27 mouse cellular contexts compared by ENCODE assay signal in genomic region chr3:92579508-92579907, GRCm38 (mm10). TPM values are rescaled to one million over a fixed set of nuclear protein-coding genes. Genes with fewer than 3 reads are reported as not detected.
DNase-seq lines count a peak whose midpoint lies in the region; ATAC-seq and TF ChIP-seq lines count a peak whose summit lies in the region.
"Had no signal": no experiment of that assay in that cellular context is flagged by ENCODE, and none has a peak within 500 bp of the region (broad histone marks: within the 10 kb centered on the region; RNA-seq: fewer than 3 reads in every experiment).

No protein-coding gene starts in this region.

- no peaks in the 10 kb centered on the region for H3K9me3 ChIP-seq in stomach, embryonic 14.5 days (ENCODE audit: control insufficient read depth, low read depth, low read length)
- no peaks in the 10 kb centered on the region for H3K9me3 ChIP-seq in stomach, postnatal 0 days (ENCODE audit: control insufficient read depth, low read length)
- H3K9me3 ChIP-seq in forebrain, embryonic 10.5 days, result no peaks in the 10 kb centered on the region
- H3K9me3 ChIP-seq in forebrain, embryonic 15.5 days, result no peaks in the 10 kb centered on the region
- H3K9me3 ChIP-seq: hindbrain, embryonic 12.5 days; hindbrain, embryonic 15.5 days had no signal

- H3K4me1 ChIP-seq in stomach, embryonic 14.5 days (ENCODE audit: control insufficient read depth, insufficient read depth, low read length), result no peaks in the 10 kb centered on the region
- no peaks in the 10 kb centered on the region for H3K4me1 ChIP-seq in stomach, postnatal 0 days (replicated peaks; ENCODE audit: control insufficient read depth, insufficient read depth)
- peaks cover 23% of the 10 kb centered on the region for H3K4me1 ChIP-seq in forebrain, embryonic 10.5 days
- H3K4me1 ChIP-seq in forebrain, embryonic 15.5 days, result no peaks in the 10 kb centered on the region
- H3K4me1 ChIP-seq: hindbrain, embryonic 12.5 days; hindbrain, embryonic 15.5 days had no signal

- H3K27ac ChIP-seq in stomach, embryonic 14.5 days (ENCODE audit: low read length), result no peak overlapping the region; the same call in 1 of the 2 replicates
- peak overlapping the region; percentile 71 for H3K27ac ChIP-seq in stomach, postnatal 0 days (replicated peaks)
- H3K27ac ChIP-seq in forebrain, embryonic 10.5 days, result no peak overlapping the region
- H3K27ac ChIP-seq in forebrain, embryonic 15.5 days (replicated peaks), result no peak overlapping the region
- H3K27ac ChIP-seq: gastrocnemius, adult 2 months; hindbrain, embryonic 12.5 days; hindbrain, embryonic 15.5 days had no signal

- WGBS in stomach, embryonic 14.5 days, result 68% methylated on average over 1 of the region's 1 CpGs
- 54% methylated on average over 1 of the region's 1 CpGs for WGBS in stomach, postnatal 0 days
- WGBS in forebrain, embryonic 10.5 days, result 76% methylated on average over 1 of the region's 1 CpGs
- WGBS in forebrain, embryonic 15.5 days, result 83% methylated on average over 1 of the region's 1 CpGs

- DNase-seq in urinary bladder, postnatal 14 days (ENCODE audit: low spot score), result peak; percentile 61
- DNase-seq in urinary bladder, adult 2 months (ENCODE audit: low spot score), result no peak
- DNase-seq in stomach, postnatal 0 days (ENCODE audit: low spot score), result peak; percentile 19
- no peak for DNase-seq in forebrain, embryonic 10.5 days (ENCODE audit: extremely low spot score, low spot score)
- DNase-seq: adrenal gland, adult 8-10 months; adrenal gland, postnatal 25 days; cerebellum, adult 11-12 months; cerebellum, adult 8-10 months; cerebellum, postnatal 10 days; cerebellum, postnatal 36 days; gastrocnemius, adult 2 months; gastrocnemius, postnatal 14 days; heart, adult 11 months had no signal

- no peaks in the 10 kb centered on the region for H3K36me3 ChIP-seq in stomach, embryonic 14.5 days (ENCODE audit: control insufficient read depth, insufficient read depth, low read length)
- no peaks in the 10 kb centered on the region for H3K36me3 ChIP-seq in stomach, postnatal 0 days (ENCODE audit: control insufficient read depth, insufficient read depth, low read length)
- no peaks in the 10 kb centered on the region for H3K36me3 ChIP-seq in forebrain, embryonic 10.5 days (replicated peaks)
- no peaks in the 10 kb centered on the region for H3K36me3 ChIP-seq in forebrain, embryonic 15.5 days
- H3K36me3 ChIP-seq: hindbrain, embryonic 12.5 days; hindbrain, embryonic 15.5 days had no signal

- no peak overlapping the region for H3K4me3 ChIP-seq in stomach, embryonic 14.5 days (ENCODE audit: low read depth, low read length)
- no peak overlapping the region for H3K4me3 ChIP-seq in stomach, postnatal 0 days (ENCODE audit: low read depth, low read length)
- H3K4me3 ChIP-seq in forebrain, embryonic 10.5 days, result no peak overlapping the region
- no peak overlapping the region for H3K4me3 ChIP-seq in forebrain, embryonic 15.5 days
- H3K4me3 ChIP-seq: gastrocnemius, adult 2 months; hindbrain, embryonic 12.5 days; hindbrain, embryonic 15.5 days had no signal

- no peak overlapping the region for H3K9ac ChIP-seq in stomach, embryonic 14.5 days (replicated peaks; ENCODE audit: low read depth, low read length)
- no peak overlapping the region for H3K9ac ChIP-seq in stomach, postnatal 0 days (ENCODE audit: low read length)
- no peak overlapping the region for H3K9ac ChIP-seq in forebrain, embryonic 15.5 days (replicated peaks)
- H3K9ac ChIP-seq: hindbrain, embryonic 12.5 days; hindbrain, embryonic 15.5 days had no signal

- no peaks in the 10 kb centered on the region for H3K27me3 ChIP-seq in stomach, embryonic 14.5 days (ENCODE audit: control insufficient read depth, insufficient read depth, low read length)
- H3K27me3 ChIP-seq in stomach, postnatal 0 days (ENCODE audit: control insufficient read depth, insufficient read depth, low read length), result no peaks in the 10 kb centered on the region
- H3K27me3 ChIP-seq in forebrain, embryonic 10.5 days (ENCODE audit: poor library complexity, severe bottlenecking), result no peaks in the 10 kb centered on the region
- no peaks in the 10 kb centered on the region for H3K27me3 ChIP-seq in forebrain, embryonic 15.5 days
- H3K27me3 ChIP-seq: hindbrain, embryonic 12.5 days; hindbrain, embryonic 15.5 days had no signal

- no peak for TF ChIP-seq EP300 in stomach, postnatal 0 days (optimal IDR thresholded peaks at IDR 0.05)

- ATAC-seq in stomach, embryonic 14.5 days (ENCODE audit: insufficient number of reproducible peaks, insufficient read depth, low FRiP score, low read depth), result 0 out of 2 replicates have a peak, but pooled peaks have one; percentile 49
- peak; percentile 85 for ATAC-seq in stomach, postnatal 0 days (ENCODE audit: low FRiP score, low TSS enrichment)
- no peak for ATAC-seq in forebrain, embryonic 15.5 days (replicated peaks)
- ATAC-seq: activated CD4-positive, CD25-positive, alpha-beta regulatory T cell, adult 4 months; forebrain, embryonic 16.5 days had no signal

- no peak for TF ChIP-seq CTCF in stomach, postnatal 0 days (IDR thresholded peaks at IDR 0.05; ENCODE audit: low read depth)

- no peak overlapping the region for H3K4me2 ChIP-seq in stomach, embryonic 14.5 days (replicated peaks; ENCODE audit: low read depth, low read length)
- H3K4me2 ChIP-seq in stomach, postnatal 0 days (replicated peaks; ENCODE audit: low read depth), result no peak overlapping the region
- H3K4me2 ChIP-seq in forebrain, embryonic 15.5 days (replicated peaks), result no peak overlapping the region
- H3K4me2 ChIP-seq: heart, embryonic 11.5 days; hindbrain, embryonic 12.5 days; hindbrain, embryonic 15.5 days had no signal

RNA-seq across cellular contexts. Expression of gene Ivl, which starts 6.0 kb away (rescaled TPM):
- 233 and 291 TPM in 2 replicates for polyA plus RNA-seq in urinary bladder, adult 2 months (2012; rRNA removed)
- 0.25 and 0.52 TPM in 2 replicates for polyA plus RNA-seq in stomach, embryonic 14.5 days (2014; fragmentation: Nextera tagmentation; extraction: Ambion mirVana)
- polyA plus RNA-seq in stomach, postnatal 0 days (2015; fragmentation: Nextera tagmentation; extraction: Ambion mirVana), result 16.6 and 21.1 TPM in 2 replicates
- not detected in 2 replicates for polyA plus RNA-seq in forebrain, embryonic 10.5 days (2016; fragmentation: Nextera tagmentation; extraction: Ambion mirVana)
- not detected in 2 replicates for polyA plus RNA-seq in forebrain, embryonic 15.5 days (2015; fragmentation: Nextera tagmentation; extraction: Ambion mirVana)
- polyA plus RNA-seq: activated CD4-positive, CD25-positive, alpha-beta regulatory T cell, adult 4 months; brain, embryonic 14.5 days; cortical plate, adult 2 months; forebrain, embryonic 11.5 days; forebrain, embryonic 16.5 days; heart, embryonic 11.5 days; heart, embryonic 14.5 days; heart, postnatal 0 days; hindbrain, embryonic 15.5 days had no signal

RNA-seq across cellular contexts. Expression of gene Smcp, which starts 9.3 kb away (rescaled TPM):
- 0.18 TPM in 1 of 2 replicates, not detected in the other for polyA plus RNA-seq in urinary bladder, adult 2 months (2012; rRNA removed)
- not detected in 2 replicates for polyA plus RNA-seq in stomach, embryonic 14.5 days (2014; fragmentation: Nextera tagmentation; extraction: Ambion mirVana)
- polyA plus RNA-seq in stomach, postnatal 0 days (2015; fragmentation: Nextera tagmentation; extraction: Ambion mirVana), result not detected in 2 replicates
- not detected in 2 replicates for polyA plus RNA-seq in forebrain, embryonic 10.5 days (2016; fragmentation: Nextera tagmentation; extraction: Ambion mirVana)
- not detected in 2 replicates for polyA plus RNA-seq in forebrain, embryonic 15.5 days (2015; fragmentation: Nextera tagmentation; extraction: Ambion mirVana)
- polyA plus RNA-seq: activated CD4-positive, CD25-positive, alpha-beta regulatory T cell, adult 4 months; brain, embryonic 14.5 days; cortical plate, adult 2 months; embryonic facial prominence, embryonic 11.5 days; embryonic facial prominence, embryonic 14.5 days; forebrain, embryonic 11.5 days; forebrain, embryonic 16.5 days; heart, embryonic 11.5 days; heart, embryonic 14.5 days; heart, postnatal 0 days; hindbrain, embryonic 12.5 days; hindbrain, embryonic 15.5 days had no signal

RNA-seq across cellular contexts. Expression of gene 2210017I01Rik, which starts 27.8 kb away (rescaled TPM):
- not detected in 2 replicates for polyA plus RNA-seq in urinary bladder, adult 2 months (2012; rRNA removed)
- not detected in 2 replicates for polyA plus RNA-seq in stomach, embryonic 14.5 days (2014; fragmentation: Nextera tagmentation; extraction: Ambion mirVana)
- 22.8 and 26.7 TPM in 2 replicates for polyA plus RNA-seq in stomach, postnatal 0 days (2015; fragmentation: Nextera tagmentation; extraction: Ambion mirVana)
- not detected in 2 replicates for polyA plus RNA-seq in forebrain, embryonic 10.5 days (2016; fragmentation: Nextera tagmentation; extraction: Ambion mirVana)
- not detected in 2 replicates for polyA plus RNA-seq in forebrain, embryonic 15.5 days (2015; fragmentation: Nextera tagmentation; extraction: Ambion mirVana)
- polyA plus RNA-seq: activated CD4-positive, CD25-positive, alpha-beta regulatory T cell, adult 4 months; brain, embryonic 14.5 days; cortical plate, adult 2 months; embryonic facial prominence, embryonic 11.5 days; embryonic facial prominence, embryonic 14.5 days; forebrain, embryonic 11.5 days; forebrain, embryonic 16.5 days; heart, embryonic 11.5 days; heart, embryonic 14.5 days; heart, postnatal 0 days; hindbrain, embryonic 12.5 days; hindbrain, embryonic 15.5 days had no signal

RNA-seq across cellular contexts. Expression of gene Lce6a, which starts 42.0 kb away (rescaled TPM):
- 1.2 and 1.3 TPM in 2 replicates for polyA plus RNA-seq in urinary bladder, adult 2 months (2012; rRNA removed)
- polyA plus RNA-seq in stomach, embryonic 14.5 days (2014; fragmentation: Nextera tagmentation; extraction: Ambion mirVana), result not detected in 2 replicates
- 98.3 and 102 TPM in 2 replicates for polyA plus RNA-seq in stomach, postnatal 0 days (2015; fragmentation: Nextera tagmentation; extraction: Ambion mirVana)
- not detected in 2 replicates for polyA plus RNA-seq in forebrain, embryonic 10.5 days (2016; fragmentation: Nextera tagmentation; extraction: Ambion mirVana)
- not detected in 2 replicates for polyA plus RNA-seq in forebrain, embryonic 15.5 days (2015; fragmentation: Nextera tagmentation; extraction: Ambion mirVana)
- polyA plus RNA-seq: activated CD4-positive, CD25-positive, alpha-beta regulatory T cell, adult 4 months; brain, embryonic 14.5 days; cortical plate, adult 2 months; embryonic facial prominence, embryonic 11.5 days; embryonic facial prominence, embryonic 14.5 days; forebrain, embryonic 11.5 days; forebrain, embryonic 16.5 days; heart, embryonic 11.5 days; heart, embryonic 14.5 days; heart, postnatal 0 days; hindbrain, embryonic 12.5 days; hindbrain, embryonic 15.5 days had no signal

RNA-seq across cellular contexts. Expression of gene 2310046K23Rik, which starts 45.2 kb away (rescaled TPM):
- polyA plus RNA-seq in urinary bladder, adult 2 months (2012; rRNA removed), result not detected in 2 replicates
- not detected in 2 replicates for polyA plus RNA-seq in stomach, embryonic 14.5 days (2014; fragmentation: Nextera tagmentation; extraction: Ambion mirVana)
- polyA plus RNA-seq in stomach, postnatal 0 days (2015; fragmentation: Nextera tagmentation; extraction: Ambion mirVana), result not detected in 2 replicates
- polyA plus RNA-seq in forebrain, embryonic 10.5 days (2016; fragmentation: Nextera tagmentation; extraction: Ambion mirVana), result not detected in 2 replicates
- polyA plus RNA-seq in forebrain, embryonic 15.5 days (2015; fragmentation: Nextera tagmentation; extraction: Ambion mirVana), result not detected in 2 replicates
- polyA plus RNA-seq: activated CD4-positive, CD25-positive, alpha-beta regulatory T cell, adult 4 months; brain, embryonic 14.5 days; cortical plate, adult 2 months; embryonic facial prominence, embryonic 11.5 days; forebrain, embryonic 11.5 days; forebrain, embryonic 16.5 days; heart, embryonic 11.5 days; heart, embryonic 14.5 days; heart, postnatal 0 days; hindbrain, embryonic 12.5 days; hindbrain, embryonic 15.5 days had no signal

Comparison
In these comparisons a context has a peak if more than half of its experiments do, and no peak if none do; other contexts are left out.
1. DNase-seq: peak in urinary bladder, postnatal 14 days (single experiment) and stomach, postnatal 0 days (single experiment); none in urinary bladder, adult 2 months (single experiment) and forebrain, embryonic 10.5 days (single experiment).
2. RNA of gene Ivl, which starts 6.0 kb away (polyA plus RNA-seq): 233 to 291 TPM in urinary bladder, adult 2 months and 16.6 to 21.1 TPM in stomach, postnatal 0 days; 0.25 to 0.52 TPM in stomach, embryonic 14.5 days, not detected in forebrain, embryonic 10.5 days and not detected in forebrain, embryonic 15.5 days; every median in the first group is over 10 times any median in the second.
3. RNA of gene 2210017I01Rik, which starts 27.8 kb away (polyA plus RNA-seq): 22.8 to 26.7 TPM in stomach, postnatal 0 days; not detected in urinary bladder, adult 2 months, not detected in stomach, embryonic 14.5 days, not detected in forebrain, embryonic 10.5 days and not detected in forebrain, embryonic 15.5 days; every median in the first group is over 10 times any median in the second.